Mouse (Mus musculus): ENCODE data around the gene Ran.
"Not testable (repeated sequence)": the region's sequence is repeated elsewhere in the genome, so short reads cannot be mapped to it uniquely, and the experiment has no call there.

Ran gene

DNA sequence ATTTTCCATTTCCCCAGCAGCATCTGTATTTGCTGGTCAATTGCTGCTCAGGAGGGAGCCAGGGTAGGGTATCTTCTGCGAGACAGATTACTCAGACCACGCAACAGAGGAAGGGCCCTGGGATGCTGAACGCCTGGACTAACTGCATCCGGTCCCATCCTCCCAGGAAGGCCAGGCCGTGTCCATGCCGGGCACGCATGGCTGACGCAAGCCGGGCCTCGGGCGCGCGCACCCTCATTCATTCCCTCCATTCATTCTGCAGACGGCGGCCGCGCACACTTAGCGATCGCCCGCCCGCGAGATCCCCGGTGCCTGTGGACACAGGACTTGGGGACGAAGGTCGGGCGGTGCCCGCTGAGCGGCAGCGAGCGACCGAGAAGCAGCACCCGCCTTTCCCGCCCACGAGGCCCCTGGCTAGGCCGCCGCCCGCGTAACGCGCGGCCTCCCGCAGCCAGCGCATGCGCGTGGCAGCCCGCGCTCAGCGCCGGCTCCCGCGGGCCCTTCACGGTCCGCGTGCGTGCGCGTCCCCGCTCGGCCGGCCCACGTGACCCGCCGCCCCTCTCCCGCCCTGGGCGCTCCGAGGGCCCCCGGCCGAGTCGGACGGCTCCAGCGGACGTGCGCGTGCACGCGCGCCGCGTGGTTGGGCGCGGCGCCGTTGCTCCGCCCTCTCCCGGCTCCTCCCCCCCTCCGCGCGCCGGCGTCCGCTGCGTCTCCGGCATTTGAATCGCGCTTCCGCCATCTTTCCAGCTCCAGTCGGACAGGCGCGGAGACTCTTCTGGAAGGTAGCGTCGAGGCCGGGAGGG lies at the start of gene Ran:
Ran (plus strand) TSS at position 573 of the 803 bp plus-strand sequence.
- DNase-seq (ENCODE audit: inconsistent ontology term) = peak; percentile 99

DNA sequence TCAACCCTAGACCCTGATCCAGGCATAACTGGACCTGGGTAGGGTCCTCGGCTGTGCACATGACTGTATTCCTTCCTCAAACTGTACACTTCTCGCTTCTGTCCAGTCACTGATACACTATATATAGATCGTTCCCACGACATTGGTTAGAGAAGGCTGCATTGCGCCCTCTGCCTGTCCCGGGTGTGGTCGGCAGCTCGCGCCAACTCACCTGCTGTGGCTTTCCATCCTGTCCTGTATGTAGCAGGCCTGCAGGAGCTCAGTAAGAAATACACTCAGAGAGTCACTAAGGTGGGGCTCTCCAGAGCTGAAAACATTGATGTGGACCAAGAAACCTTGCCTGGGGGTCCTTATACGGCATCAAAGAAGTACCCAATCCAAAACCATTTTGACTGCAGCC lies 49.0 kb upstream of the Ran start:
- DNase-seq (ENCODE audit: inconsistent ontology term) = no peak

DNA sequence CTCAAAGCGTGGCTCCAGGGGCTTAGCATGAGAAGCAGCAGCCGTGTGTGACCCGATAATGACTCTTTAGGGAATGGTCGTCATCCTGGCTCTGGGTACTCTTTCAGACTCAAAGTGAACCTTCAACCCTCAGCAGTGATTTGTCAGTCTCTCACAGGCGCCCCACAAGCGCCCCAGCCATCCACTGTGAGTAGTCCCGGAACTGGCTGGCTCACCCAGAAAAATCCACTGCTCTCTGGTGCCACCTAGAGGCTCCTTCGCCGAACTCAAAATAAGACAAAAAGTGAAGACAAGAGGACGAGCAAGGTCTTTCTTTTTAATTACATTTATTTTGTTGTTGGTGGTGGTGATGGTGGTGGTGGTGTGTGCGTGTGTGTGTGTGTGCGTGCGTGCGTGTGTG lies 48.6 kb upstream of the Ran start:
- DNase-seq (ENCODE audit: inconsistent ontology term) = peak; percentile 47

DNA sequence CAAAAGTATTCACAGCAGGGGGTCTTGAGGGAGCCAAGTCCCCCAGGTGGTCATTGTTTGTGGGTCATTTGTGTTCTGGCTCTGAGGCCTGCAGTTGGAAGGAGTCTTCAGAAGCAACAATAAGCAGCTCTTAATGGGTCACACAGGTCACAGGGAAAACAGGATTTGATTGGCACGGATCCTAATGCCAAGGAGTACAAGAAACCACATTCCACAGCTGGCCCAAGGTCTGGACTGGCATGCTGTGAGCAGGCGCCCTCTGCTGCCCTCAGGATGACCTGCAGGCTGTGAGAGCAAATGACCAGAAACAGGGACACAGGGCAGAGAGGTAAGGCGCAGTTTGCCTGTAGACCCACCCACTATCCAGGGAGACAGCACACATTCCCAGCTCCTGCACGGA lies 43.6 kb upstream of the Ran start:
- peak; percentile 40 for DNase-seq (ENCODE audit: inconsistent ontology term)

DNA sequence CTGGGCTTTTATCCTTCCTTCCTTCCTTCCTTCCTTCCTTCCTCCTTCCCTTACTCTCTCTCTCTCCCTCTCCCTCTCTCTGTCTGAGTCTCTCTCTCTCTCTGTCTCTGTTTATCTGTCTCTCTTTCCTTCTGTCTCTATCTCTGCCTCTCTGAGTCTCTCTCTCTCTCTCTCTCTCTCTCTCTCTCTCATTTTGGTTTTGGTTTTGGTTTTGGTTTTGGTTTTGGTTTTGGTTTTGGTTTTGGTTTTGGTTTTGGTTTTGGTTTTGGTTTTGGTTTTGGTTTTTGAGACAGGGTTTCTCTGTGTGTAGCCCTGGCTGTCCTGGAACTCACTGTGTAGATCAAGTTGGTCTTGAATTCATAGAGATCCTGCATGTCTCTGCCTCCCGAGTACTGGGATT lies 42.4 kb upstream of the Ran start:
- not testable (repeated sequence) for DNase-seq (ENCODE audit: inconsistent ontology term)

DNA sequence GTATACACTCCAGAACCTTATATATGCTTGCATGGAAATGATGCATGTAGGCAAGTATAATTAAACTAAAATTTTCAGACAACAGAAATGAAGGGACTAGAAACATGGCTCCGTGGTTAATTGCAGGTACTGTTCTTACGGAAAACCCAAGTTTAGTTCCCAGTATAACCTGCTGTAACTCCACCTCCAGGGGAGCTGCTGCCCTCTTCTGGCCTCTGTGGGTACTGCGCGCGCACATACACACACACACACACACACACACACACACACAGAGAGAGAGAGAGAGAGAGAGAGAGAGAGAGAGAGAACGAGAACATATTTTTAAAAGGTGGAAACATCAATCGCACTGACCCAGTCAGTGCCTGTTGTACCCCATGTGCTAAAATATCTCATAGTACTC lies 40.9 kb upstream of the Ran start:
- DNase-seq (ENCODE audit: inconsistent ontology term) = no peak

DNA sequence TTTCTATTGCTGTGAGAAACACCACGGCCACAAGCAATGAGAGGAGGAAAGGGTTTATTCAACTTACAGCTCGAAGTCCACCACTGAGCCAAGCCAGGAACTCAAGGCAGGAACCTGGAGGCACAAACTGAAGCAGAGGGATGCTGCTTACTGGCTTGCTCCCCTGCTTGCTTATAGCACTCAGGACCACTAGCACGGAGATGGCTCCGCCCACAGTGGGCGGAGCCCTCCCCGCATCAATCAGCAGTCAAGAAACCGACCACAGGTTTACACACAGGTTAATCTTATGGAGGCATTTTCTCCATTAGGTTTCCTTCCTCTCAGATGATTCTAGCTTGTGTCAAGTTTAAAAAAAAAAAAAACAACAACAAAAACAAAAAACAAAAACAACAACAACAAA lies 39.0 kb upstream of the Ran start:
- DNase-seq (ENCODE audit: inconsistent ontology term) = no peak

DNA sequence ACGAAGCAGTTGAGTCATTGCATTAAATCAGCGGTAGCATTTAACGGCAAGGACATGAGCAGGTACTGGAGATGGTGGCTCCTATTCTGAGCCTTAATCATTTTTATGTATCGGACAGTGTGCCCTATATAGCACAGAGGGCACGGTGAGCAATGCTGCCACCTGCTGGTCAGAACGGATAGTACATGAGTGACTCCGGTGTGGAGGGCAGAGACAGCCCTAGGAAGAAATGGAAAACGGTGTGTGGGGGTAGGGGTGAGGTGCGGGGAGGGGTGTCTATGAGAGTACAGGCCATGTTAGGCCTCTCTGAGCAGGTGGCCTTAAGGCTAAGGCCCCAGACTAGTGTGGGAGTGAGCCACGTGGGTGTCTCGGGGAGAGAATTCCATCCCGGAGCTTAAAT lies 38.3 kb upstream of the Ran start:
- no peak for DNase-seq (ENCODE audit: inconsistent ontology term)

DNA sequence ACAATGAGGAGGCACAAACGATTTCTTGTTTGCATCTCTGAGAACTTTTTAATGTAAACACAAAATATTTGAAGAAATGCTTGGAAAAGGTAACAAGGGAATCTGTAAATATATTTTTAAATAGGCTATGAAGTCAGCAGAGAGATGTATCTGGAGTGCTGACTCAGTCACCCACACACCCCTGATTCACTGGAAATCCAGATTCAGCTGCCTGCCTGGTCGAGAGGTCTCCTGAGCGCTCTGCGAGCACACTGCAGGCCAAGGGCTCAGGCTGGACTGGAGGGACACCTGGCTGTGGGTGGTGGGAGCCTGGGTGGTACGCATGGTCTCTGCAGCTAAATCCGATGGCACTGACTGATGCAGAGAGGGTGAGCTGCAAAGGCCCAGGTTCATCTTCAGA lies 35.3 kb upstream of the Ran start:
- DNase-seq (ENCODE audit: inconsistent ontology term) = no peak

DNA sequence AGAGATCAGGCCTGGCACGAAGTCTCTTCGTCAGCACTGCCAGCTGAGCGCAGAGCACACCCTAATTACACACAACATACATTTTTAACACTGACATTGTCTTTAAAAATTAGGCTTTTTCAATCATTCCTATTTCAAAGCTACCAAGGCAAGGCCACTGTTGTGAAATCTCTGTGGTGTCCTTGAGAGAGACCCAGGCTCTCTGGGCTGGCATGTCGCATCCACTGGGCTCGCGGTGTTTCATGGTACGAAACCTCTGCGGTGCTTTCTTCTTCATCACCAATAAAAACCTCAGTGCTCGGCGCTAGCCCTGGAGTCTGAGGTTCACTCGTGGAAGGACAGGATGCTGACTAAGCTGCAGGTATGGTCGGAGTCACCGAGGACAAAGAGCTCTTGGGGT lies 33.9 kb upstream of the Ran start:
- no peak for DNase-seq (ENCODE audit: inconsistent ontology term)

DNA sequence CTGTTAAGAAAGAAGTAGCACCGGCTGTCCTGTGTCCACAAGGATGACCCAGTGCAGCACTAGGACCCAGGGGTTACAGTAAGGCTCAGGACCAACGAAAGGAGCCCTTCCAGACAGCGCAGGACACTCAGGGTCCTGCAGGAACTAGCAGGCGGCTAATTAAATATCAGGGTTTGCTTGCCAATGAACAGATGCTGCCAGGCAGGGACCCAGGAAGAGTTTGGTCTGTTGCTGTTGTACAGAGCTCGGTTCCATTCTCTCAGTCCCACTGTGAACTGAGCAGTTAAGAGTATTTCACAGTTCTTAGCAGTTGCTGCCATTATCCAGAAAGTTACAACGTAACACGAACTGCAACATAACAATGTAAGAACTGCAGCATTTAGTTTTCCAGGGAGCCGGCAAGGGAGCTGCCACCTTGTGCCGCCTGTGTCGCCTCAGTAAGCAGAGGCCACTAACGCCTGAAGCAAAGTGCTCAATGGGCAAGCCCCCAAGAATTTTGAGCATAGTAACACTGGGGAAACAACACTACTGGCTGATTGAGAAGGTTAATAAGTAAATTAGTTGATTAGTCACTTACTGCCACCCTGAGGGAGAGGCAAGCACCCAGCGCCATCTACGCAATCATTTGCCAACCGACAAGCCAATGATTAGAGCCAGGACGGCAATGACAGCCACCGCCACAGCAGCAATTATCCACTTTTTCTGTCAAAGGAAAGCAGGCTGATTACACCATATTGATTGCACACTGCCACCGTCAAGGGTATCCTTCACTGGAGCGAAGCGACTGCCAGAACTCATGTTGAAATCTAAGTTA lies 32.5 kb upstream of the Ran start:
- no peak for DNase-seq (ENCODE audit: inconsistent ontology term)

DNA sequence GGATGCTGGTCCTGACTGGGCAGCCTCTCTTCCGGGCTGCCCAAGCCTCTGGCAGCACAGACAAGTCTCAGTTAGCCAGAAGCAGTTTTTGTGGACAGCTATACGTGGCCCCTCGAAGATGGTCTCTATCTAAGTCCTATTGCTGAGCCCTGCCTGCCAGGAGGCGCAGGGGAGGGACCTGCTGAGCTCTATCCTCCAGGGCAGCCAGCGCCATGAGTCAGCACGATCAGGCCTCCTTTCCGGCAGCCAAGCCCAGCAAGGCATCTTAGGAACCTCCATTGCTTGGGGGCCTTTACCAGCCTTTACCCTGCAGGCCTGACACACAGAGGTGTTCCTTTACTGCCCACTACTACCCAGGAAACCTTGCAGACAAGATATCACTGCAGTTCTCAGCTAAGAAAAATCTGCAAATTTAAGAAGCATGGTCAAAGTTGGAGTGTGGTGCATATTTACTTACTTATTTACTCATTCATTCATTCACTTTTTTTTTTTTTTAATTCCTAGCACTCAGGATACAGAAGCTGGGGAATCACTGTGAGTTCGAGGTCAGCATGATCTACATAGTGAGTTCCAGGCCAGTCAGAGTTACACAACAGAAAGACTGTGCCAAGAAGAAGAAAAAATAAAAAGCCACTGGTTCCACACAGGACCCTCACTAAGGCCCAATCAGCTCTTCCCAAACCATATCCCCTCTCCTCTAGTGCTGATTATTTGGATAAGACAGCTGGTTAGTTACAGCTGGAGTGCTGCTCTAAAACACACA lies 19.0 kb upstream of the Ran start:
- DNase-seq (ENCODE audit: inconsistent ontology term) = no peak

DNA sequence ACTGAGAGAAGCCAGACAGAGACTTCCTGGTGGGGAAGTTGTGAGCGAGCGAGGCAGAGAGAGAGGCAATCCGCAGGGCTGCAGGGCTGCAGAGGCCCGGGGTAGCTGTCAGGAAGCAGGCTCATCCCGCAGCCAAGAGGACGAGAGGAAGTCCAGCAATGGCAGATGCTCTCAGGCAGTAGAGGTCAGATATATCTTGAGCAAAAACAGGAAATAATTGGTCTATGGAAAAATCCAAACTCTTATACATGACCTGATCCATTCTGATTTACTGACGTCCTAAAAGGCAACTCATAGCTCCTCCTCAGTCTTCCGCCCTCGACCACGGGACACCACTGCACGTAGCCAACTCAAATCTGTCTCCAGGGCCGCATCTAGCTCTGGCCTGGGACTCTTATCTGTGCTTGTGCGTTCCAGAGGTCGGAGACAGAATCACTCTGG lies 17.3 kb upstream of the Ran start:
- no peak for DNase-seq (ENCODE audit: inconsistent ontology term)

DNA sequence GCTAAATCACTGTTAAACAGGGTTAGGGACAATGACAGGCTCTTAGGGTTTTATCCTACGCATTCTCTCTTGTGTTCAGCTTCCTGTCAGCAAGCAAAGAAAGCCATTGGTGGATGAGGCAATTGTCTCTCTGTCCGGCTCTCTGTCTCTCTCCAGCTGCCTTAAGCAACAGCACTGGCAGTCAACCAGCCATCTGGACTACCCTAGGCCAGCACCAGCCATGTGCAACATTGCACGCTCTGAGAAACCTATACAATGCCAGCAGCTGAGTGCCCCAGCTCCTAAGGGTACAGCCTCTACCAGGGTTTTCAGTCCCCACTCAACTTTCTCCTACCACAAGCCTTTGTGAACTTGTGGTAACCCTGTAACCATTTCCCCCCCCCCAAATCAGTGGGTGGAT lies 14.5 kb upstream of the Ran start:
- DNase-seq (ENCODE audit: inconsistent ontology term) = no peak

DNA sequence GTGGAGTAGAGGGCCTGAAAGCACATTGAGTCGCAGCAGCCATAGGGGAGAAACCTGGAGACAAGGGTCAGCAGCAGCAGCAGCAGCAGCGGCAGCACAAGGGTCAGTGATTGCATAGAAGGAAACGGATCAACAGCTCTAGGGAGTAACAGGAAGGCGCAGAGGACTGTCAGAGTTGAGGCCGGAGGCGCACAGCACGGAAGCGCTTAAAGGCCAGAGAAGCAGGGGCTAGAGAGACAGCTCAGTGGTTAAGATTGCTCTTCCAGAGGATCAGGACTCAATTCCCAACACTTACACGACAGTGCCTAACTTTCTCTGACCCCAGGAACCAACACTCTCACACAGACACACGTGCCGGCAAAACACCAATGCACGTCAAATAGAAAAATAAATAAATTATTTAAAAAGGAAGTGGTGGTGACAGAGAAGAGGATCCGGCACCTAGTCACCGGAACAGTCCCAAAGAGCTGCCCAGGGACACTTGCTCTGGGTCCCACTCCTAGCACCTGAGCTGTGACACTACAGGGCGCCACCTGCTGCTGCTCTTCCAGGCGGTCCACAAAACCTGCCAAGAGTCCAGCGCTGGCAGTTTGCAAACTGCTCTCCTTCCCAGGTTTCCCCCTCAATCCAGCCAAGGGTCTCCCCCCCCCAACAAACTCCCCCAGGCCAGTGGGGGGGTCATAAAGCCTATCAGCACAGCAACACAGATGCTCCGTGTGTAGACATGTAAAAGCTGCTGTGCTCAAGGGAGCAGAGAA lies 13.7 kb upstream of the Ran start:
- DNase-seq (ENCODE audit: inconsistent ontology term) = no peak

DNA sequence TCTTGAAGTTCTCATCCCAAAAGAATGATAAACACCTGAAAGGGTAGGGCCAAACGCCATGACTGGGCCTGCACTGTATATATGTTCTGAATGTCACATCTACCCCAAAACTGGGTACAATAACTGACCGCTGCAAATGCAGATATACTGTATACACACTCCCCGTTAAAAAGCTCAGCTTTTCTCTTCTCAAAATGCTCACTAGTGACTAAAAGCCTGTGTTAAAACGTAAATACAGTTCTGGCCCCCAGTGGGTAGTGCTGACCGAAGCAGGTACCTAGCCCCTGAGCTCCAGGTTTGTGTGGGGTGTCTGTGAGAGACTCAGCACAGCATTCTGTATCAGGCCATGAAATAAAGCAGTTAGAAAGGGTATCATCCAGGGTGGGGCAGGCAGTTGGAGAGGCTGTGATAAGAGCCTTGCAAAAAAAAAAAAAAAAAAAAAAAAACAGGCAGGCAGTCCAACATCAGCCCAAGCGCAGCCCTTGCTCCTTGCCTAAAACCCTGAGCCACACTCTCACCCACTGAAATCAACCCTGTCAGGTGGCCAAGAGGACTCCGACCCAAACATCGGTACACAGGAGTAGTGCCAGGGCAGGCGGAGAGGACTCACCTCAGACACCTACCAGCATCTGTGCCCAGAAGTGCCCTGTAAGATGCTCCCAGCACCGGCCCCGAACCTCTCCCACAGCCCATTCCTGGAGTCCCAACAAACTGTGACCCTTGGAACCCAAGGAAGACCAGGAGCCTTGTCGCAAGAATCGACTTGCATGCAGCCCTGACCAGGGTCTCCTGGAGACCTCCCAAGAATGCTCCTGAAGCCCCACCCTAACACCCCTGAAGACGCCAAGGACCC lies 12.5 kb upstream of the Ran start:
- DNase-seq (ENCODE audit: inconsistent ontology term) = no peak

DNA sequence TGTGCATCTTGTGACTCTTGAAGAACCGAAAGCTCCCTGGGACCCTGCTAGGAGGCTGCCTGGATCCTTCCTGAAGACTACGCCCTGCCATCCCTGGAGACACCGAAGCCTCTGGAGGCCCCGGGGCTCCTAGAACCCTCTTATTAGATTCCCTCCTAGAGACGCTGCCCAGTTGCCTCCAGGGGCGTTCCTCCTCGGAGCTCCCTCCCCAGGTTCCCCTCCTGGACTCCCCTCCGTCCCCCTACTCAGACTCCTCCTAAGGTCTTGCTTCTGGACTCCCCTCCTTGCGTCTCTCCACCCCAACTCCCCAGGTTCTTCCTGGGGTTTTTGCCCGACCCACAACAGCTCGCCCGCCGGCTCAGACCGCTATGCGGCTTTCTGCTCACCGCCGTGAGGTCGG lies 11.9 kb upstream of the Ran start:
- no peak for DNase-seq (ENCODE audit: inconsistent ontology term)

DNA sequence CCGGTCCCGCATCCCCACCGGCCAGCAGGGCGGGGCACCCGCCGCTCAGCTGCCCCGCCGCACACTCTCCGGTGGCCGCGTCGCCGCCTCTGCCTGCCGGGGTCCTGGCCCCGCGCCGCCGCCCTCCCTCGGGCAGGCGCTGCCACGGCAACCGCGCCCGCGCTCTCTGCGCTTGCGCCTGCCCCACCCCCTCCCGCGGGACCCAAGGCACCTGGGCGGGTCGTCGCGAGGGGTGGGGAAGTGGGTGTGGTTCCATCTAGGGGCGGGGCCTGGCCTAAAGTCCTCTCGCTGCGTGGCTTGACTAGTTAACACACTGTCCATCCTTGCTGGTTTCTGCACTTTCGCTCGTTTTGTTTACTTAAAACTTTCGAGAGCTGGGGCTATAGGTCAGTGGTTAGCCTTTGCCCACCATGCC lies 11.4 kb upstream of the Ran start, which contains the start of gene Stx2:
Stx2 (minus strand) TSS at position 163 of the 415 bp plus-strand sequence.
- peak; percentile 96 for DNase-seq (ENCODE audit: inconsistent ontology term)

DNA sequence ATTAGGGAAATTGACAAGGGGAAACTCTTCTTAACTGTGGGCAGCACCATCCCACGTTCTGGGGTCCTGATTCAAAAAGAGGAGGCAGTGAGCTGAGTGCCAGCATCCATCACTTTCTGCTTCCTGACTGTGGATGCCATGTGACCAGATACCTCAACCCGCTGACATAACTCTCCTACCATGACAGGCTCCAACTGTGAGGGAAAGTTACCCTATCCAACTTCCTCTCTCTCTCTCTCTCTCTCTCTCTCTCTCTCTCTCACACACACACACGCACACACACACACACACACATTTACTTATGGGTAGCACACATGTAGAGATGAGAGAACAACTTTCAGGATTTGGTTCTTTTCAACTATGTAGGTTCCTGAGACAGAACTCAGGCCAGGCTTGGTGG lies 10.3 kb upstream of the Ran start:
- DNase-seq (ENCODE audit: inconsistent ontology term) = no peak

DNA sequence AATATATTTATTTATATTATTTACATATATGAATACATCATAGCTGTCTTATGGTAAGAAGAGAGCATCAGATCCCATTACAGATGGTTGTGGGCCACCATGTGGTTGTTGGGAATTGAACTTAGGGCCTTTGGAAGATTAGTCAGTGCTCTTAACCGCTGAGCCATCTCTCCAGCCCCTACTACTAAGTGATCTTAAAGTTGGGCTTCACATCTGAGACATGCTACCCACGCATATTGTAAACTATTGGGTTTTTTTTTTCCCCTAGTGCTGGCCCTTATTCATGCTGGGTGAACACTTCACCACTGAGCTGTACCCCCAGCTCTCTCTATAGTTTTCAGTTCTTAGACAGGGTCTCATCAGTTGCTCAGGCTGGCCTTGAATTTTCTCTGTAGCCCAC lies 8.9 kb upstream of the Ran start:
- DNase-seq (ENCODE audit: inconsistent ontology term) = no peak

DNA sequence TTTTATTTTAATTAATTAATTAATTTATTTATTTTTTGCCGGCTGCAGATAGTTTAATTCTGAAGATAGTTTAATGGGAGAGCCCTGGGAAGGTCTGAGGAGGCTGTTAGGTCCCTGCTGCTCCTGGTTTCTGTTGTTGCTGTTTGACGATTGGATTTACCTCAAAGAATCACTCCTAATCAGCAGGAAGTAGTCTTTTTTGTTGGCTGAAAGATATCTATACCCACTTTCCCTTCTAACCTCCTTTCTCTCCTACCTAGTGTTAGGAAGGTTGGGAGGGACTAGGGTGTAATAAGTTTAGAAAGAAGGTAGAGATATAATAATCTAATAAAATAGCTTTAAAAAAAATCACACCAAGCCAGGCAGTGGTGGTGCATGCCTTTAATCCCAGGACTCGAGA lies 4.8 kb upstream of the Ran start:
- no peak for DNase-seq (ENCODE audit: inconsistent ontology term)
